In the genomic region with DNA sequence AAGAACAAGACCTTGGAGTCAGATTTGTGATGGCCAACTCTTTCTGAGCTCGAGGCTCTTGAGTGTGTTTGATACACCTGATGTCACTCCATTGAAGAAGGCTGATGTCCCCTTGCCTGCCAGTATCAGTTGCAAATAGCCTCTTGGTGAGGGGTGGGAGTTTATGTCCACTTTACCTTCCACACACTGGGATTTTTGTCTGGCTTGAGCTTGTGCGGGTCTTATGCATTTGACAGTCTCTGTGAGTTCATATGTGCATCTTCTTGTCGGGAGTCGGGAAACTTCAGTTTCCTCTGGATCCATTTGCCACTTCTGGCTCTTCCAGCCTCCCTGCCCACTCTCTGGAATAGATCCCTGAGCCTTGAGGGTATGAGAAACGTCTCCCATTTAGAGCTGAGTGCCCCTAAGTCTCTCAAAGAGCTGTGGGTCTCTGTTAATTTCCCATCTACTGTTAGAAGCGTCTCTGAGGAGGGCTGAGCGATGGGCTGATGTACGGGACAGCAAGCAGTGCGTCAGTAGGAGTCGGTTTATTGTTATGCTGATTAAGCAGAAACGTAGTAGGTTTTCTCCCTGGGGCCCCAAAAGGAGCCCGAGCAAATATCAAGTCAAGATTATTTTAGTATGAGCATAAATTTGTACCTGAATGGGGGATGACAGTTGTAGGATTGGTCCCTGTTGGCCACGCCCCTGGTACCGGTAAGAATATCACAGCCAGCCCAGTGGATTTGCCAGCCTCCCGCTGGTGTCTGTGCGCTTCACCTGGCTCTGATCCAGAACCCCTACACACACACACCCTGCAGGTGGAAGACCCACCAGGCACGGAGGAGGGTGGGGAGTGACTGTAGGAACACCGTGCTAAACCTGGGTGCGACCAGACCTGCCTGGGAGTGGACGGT, we compare ENCODE assay signal across 8 mouse cellular contexts. TPM values are rescaled to one million over a fixed set of nuclear protein-coding genes. Genes with fewer than 3 reads are reported as not detected.
DNase-seq lines count a peak whose midpoint lies in the region; ATAC-seq and TF ChIP-seq lines count a peak whose summit lies in the region.

No protein-coding gene starts in this region.

- H3K9ac ChIP-seq in heart, adult 2 months (ENCODE audit: low read depth, low read length), result peak overlapping the region; percentile 74
- no peak overlapping the region for H3K9ac ChIP-seq in ES-Bruce4 (ENCODE audit: low read depth, poor library complexity, severe bottlenecking)
- peak overlapping the region; percentile 34 for H3K9ac ChIP-seq in heart, embryonic 15.5 days
- H3K9ac ChIP-seq in liver, postnatal 0 days (replicated peaks), result peak overlapping the region; percentile 38; the same call in 1 of the 2 replicates

- peak in 1 of 2 experiments; percentile 26 for DNase-seq in heart, adult 2 months
- DNase-seq in heart, postnatal 36 days, result no peak
- DNase-seq in liver, postnatal 0 days, result no peak
- no peak for DNase-seq in embryo, embryonic 10.5 days (ENCODE audit: low spot score)
- no peak for DNase-seq in kidney, adult 9 months

- H3K4me1 ChIP-seq in heart, adult 2 months (ENCODE audit: control insufficient read depth, insufficient read depth, low read length), result peaks cover 8% of the 10 kb centered on the region
- peaks cover 6% of the 10 kb centered on the region for H3K4me1 ChIP-seq in ES-Bruce4 (ENCODE audit: control insufficient read depth, insufficient read depth, low read length)
- H3K4me1 ChIP-seq in heart, embryonic 15.5 days (replicated peaks), result peaks cover 41% of the 10 kb centered on the region
- H3K4me1 ChIP-seq in liver, postnatal 0 days (ENCODE audit: insufficient read depth), result peaks cover 24% of the 10 kb centered on the region

- no peak for TF ChIP-seq CTCF in heart, adult 2 months (IDR thresholded peaks at IDR 0.05)
- no peak for TF ChIP-seq CTCF in ES-Bruce4 (IDR thresholded peaks at IDR 0.05; ENCODE audit: low read depth, low read length)
- TF ChIP-seq CTCF in liver, postnatal 0 days (IDR thresholded peaks at IDR 0.05; ENCODE audit: low read depth), result 0 out of 2 replicates have a peak, but pooled peaks have one; percentile 1

- no peak for TF ChIP-seq EP300 in heart, adult 2 months (IDR thresholded peaks at IDR 0.05; ENCODE audit: insufficient read depth, low read depth, low read length)
- no peak for TF ChIP-seq EP300 in ES-Bruce4 (IDR thresholded peaks at IDR 0.05; ENCODE audit: insufficient read depth, low read depth, low read length)
- TF ChIP-seq EP300 in liver, postnatal 0 days (IDR thresholded peaks at IDR 0.05; ENCODE audit: low read depth), result no peak

- H3K79me2 ChIP-seq in heart, adult 2 months (replicated peaks; ENCODE audit: control insufficient read depth, insufficient read depth, low read length), result no peaks in the 10 kb centered on the region

- no peaks in the 10 kb centered on the region for H3K36me3 ChIP-seq in heart, adult 2 months (ENCODE audit: control insufficient read depth, insufficient read depth, low read length)
- H3K36me3 ChIP-seq in ES-Bruce4 (ENCODE audit: control insufficient read depth, insufficient read depth, low read length, poor library complexity, severe bottlenecking), result no peaks in the 10 kb centered on the region
- H3K36me3 ChIP-seq in heart, embryonic 15.5 days, result no peaks in the 10 kb centered on the region
- H3K36me3 ChIP-seq in liver, postnatal 0 days (replicated peaks; ENCODE audit: insufficient read depth, low read length), result no peaks in the 10 kb centered on the region

- peak overlapping the region; percentile 47 for H3K4me3 ChIP-seq in heart, adult 2 months
- H3K4me3 ChIP-seq in ES-Bruce4 (ENCODE audit: low read depth, low read length), result peak overlapping the region; percentile 75
- peak overlapping the region; percentile 45 for H3K4me3 ChIP-seq in heart, embryonic 15.5 days
- peak overlapping the region; percentile 39 for H3K4me3 ChIP-seq in liver, postnatal 0 days (ENCODE audit: low read depth, low read length)

- no peaks in the 10 kb centered on the region for H3K27me3 ChIP-seq in heart, adult 2 months (ENCODE audit: control insufficient read depth, insufficient read depth, low read length)
- no peaks in the 10 kb centered on the region for H3K27me3 ChIP-seq in ES-Bruce4 (ENCODE audit: control insufficient read depth, insufficient read depth, low read length, poor library complexity, severe bottlenecking)
- H3K27me3 ChIP-seq in heart, embryonic 15.5 days, result peaks cover 71% of the 10 kb centered on the region
- peaks cover 52% of the 10 kb centered on the region for H3K27me3 ChIP-seq in liver, postnatal 0 days (ENCODE audit: insufficient read depth, low read length)

- H3K27ac ChIP-seq in heart, adult 2 months, result peak overlapping the region; percentile 57; the same call in 1 of the 2 replicates
- no peak overlapping the region for H3K27ac ChIP-seq in ES-Bruce4 (ENCODE audit: insufficient read depth, low read length)
- no peak overlapping the region for H3K27ac ChIP-seq in heart, embryonic 15.5 days
- H3K27ac ChIP-seq in liver, postnatal 0 days (ENCODE audit: low read depth), result no peak overlapping the region

- no peak for ATAC-seq in heart, embryonic 15.5 days (replicated peaks; ENCODE audit: insufficient number of reproducible peaks, insufficient read depth, low FRiP score, low read depth)
- peak; percentile 32 for ATAC-seq in liver, postnatal 0 days
- no peak for ATAC-seq in erythroid progenitor cell, adult 5-6 weeks (replicated peaks; ENCODE audit: low FRiP score, poor library complexity, severe bottlenecking)

- H3K4me2 ChIP-seq in heart, embryonic 15.5 days, result peak overlapping the region; percentile 80
- H3K4me2 ChIP-seq in liver, postnatal 0 days (ENCODE audit: low read depth, low read length), result peak overlapping the region; percentile 69

- intact Hi-C loops in heart, adult 2 months (cut with DNase I), result no loop called here
- intact Hi-C loops in heart, postnatal 36 days (cut with DNase I), result loop anchor here (2.0 kb wide), 1 partner anchor 24 kb away; no protein-coding TSS in a partner anchor

- WGBS in heart, adult 2 months, result 11% methylated on average over 20 of the region's 20 CpGs
- WGBS in heart, embryonic 15.5 days, result 7% methylated on average over 20 of the region's 20 CpGs
- 8% methylated on average over 20 of the region's 20 CpGs for WGBS in liver, postnatal 0 days (ENCODE audit: insufficient replicate concordance)

- TF ChIP-seq POLR2A in heart, adult 2 months (IDR thresholded peaks at IDR 0.05; ENCODE audit: insufficient read depth, low read depth, low read length), result no peak
- TF ChIP-seq POLR2A in ES-Bruce4 (IDR thresholded peaks at IDR 0.05; ENCODE audit: insufficient read depth, low read length), result no peak

- no peaks in the 10 kb centered on the region for H3K9me3 ChIP-seq in ES-Bruce4 (replicated peaks; ENCODE audit: control insufficient read depth, insufficient read depth, low read length, poor library complexity, severe bottlenecking)
- H3K9me3 ChIP-seq in heart, embryonic 15.5 days (replicated peaks), result no peaks in the 10 kb centered on the region
- no peaks in the 10 kb centered on the region for H3K9me3 ChIP-seq in liver, postnatal 0 days (ENCODE audit: low read length)

RNA-seq across cellular contexts. Expression of gene Arhgef19, which starts 0.6 kb away (rescaled TPM):
- total RNA-seq in heart, adult 2 months (2021), result 10 to 100 TPM; 37.7 to 40.1 TPM
- 22.4 and 39.6 TPM in 2 replicates for polyA plus RNA-seq in heart, adult 2 months (2012; rRNA removed)
- total RNA-seq in heart, postnatal 36 days (2021), result 10 to 100 TPM; 22.2 to 39.7 TPM
- 7.5 and 8.3 TPM in 2 replicates for polyA plus RNA-seq in ES-Bruce4 (2011; ENCODE audit: insufficient read depth, insufficient read length, low read depth, missing spikeins)
- polyA plus RNA-seq in heart, embryonic 15.5 days (2015; fragmentation: Nextera tagmentation; extraction: Ambion mirVana), result 3.2 and 5.7 TPM in 2 replicates
- polyA plus RNA-seq in liver, postnatal 0 days (2015; fragmentation: Nextera tagmentation; extraction: Ambion mirVana), result 3.0 and 4.2 TPM in 2 replicates
- not detected in 2 replicates for total RNA-seq in erythroid progenitor cell, adult 5-6 weeks (2015; ENCODE audit: low replicate concordance)
- total RNA-seq in erythroid progenitor cell, adult 5-6 weeks (2017; ENCODE audit: low replicate concordance), result not detected in 2 replicates

RNA-seq across cellular contexts. Expression of gene Rsg1, which starts 25.0 kb away (rescaled TPM):
- under 1 TPM; 0.42 to 0.52 TPM for total RNA-seq in heart, adult 2 months (2021)
- polyA plus RNA-seq in heart, adult 2 months (2012; rRNA removed), result 0.88 and 1.1 TPM in 2 replicates
- total RNA-seq in heart, postnatal 36 days (2021), result 1 to 10 TPM in 1 of 2 experiments, under 1 TPM in 1; 0.80 to 1.1 TPM
- polyA plus RNA-seq in ES-Bruce4 (2011; ENCODE audit: insufficient read depth, insufficient read length, low read depth, missing spikeins), result 1.6 and 2.8 TPM in 2 replicates
- polyA plus RNA-seq in heart, embryonic 15.5 days (2015; fragmentation: Nextera tagmentation; extraction: Ambion mirVana), result 1.9 and 3.2 TPM in 2 replicates
- 0.43 and 0.79 TPM in 2 replicates for polyA plus RNA-seq in liver, postnatal 0 days (2015; fragmentation: Nextera tagmentation; extraction: Ambion mirVana)
- total RNA-seq in erythroid progenitor cell, adult 5-6 weeks (2015; ENCODE audit: low replicate concordance), result not detected in 2 replicates
- total RNA-seq in erythroid progenitor cell, adult 5-6 weeks (2017; ENCODE audit: low replicate concordance), result not detected in 2 replicates
